Mouse (Mus musculus): ENCODE results near the gene Padi1. TPM values are rescaled to one million over a fixed set of nuclear protein-coding genes. Genes with fewer than 3 reads are reported as not detected.

Padi1 gene
- polyA plus RNA-seq, 1 experiment, result 0.12 TPM

DNA sequence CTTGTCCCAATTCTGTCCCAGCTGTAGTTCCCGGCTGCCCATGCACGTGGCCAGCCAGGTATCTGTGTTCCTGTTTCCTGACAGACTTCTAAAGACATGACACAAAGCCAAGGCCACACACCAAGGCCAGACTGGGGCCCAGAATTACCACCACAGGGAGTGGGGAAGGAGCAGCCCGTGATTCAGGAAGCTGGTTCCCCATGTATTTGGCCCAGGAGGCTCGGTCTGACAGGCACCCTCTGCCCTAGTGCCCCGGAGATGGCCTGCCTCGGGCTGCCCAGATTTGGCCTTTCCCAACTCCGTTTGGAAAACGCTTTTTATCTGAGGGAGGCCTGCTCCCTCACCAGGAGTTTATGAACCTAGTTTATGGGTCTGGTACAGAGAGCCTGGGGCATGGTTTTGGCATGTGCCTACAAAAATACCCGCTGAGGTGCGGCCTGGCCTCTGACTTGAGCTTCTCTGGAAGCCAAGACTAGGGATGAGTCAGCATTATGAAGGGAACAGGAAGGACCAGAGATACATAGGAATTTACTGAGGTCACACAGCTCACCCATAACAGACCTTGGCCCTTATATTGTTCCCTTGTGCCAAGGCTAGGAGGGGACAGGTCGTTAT is 16.6 kb upstream of the Padi1 start:
- DNase-seq (ENCODE audit: low read depth), result no peak

DNA sequence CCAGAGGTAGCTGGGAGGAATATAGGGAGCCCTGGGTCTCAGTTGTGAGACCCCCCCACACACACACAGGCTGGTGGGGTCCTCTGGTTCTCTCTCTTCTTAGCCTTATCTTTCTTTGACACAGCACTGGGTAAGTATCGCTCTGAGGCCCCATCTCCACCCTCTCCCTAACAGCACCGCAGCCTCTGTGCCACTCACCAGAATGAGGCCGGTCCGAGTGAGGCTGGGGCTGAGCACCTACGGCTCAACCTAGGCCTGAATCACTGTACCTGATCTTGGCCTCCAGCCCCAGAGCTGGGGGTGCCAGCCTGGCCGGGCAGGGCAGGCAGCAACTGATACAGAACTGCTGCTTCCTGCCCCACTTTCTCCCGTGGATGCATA is 15.2 kb upstream of the Padi1 start:
- no peak for DNase-seq (ENCODE audit: low read depth)

DNA sequence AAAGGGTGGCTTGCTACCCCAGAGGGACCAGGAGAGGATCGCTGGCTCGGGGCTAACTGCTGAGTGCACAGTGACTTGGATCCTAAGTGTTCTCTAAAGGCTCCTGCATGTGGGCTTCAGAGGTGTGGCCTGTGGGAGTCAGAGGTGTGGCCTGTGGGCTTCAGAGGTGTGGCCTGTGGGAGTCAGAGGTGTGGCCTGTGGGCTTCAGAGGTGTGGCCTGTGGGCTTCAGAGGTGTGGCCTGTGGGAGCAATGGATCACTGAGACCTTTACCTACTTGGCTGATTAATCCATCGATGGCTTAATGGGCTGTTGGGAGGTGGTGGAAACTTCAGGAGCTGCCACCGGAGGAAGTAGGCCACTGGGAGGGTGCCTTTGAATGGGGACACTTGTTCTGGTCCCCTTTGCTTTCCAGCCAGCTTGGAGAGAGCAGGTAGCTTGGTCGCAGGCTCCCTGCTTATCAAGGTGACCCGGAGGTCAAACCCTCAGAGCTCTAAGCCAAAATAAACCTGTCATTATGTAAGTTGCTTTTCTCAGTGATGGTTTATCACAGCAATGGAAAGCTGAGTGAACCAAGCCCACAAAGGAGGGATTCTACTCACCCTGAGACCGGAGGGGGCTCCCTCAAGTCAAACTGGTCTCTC is 14.7 kb upstream of the Padi1 start:
- DNase-seq (ENCODE audit: low read depth), result no peak

DNA sequence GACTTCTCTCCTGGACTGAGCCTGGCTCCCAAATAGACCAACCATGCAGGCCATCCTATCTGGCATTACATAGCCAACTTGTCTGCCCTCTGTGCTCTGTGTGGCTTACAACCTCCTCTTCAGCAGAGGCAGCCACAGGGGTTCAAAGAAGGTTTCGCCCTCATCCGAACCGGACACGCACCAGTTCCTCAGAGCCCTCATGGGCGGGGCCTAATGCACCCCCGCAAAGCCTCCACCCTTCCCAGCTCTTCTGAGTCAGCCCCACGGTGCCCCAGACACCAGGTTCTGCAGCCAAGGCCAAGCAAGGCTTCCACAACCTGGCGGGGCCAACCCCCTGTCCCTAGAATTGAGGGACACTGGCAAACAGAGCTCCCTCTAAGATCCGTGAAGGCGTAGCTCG is 13.7 kb upstream of the Padi1 start:
- no peak for DNase-seq (ENCODE audit: low read depth)

DNA sequence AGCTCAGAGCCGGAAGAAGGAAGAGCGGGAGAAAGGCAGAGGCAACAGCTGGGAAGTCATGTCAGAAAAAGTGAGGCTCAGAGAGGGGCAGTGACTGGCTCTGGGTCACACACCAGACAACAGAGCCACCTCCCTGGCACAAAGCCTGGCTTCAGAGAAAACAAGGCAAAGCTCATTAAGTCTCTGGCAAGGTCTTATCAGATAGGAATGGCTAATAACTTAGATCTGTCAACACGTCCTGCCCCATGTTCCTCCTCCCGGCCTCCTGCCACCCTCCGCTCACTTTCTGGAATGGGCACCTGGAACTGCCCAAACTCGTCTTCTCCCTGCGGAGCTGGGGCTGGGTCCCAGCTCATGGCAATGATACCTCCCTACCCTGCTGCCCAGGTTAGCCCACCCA is 12.2 kb upstream of the Padi1 start:
- DNase-seq (ENCODE audit: low read depth), result no peak

DNA sequence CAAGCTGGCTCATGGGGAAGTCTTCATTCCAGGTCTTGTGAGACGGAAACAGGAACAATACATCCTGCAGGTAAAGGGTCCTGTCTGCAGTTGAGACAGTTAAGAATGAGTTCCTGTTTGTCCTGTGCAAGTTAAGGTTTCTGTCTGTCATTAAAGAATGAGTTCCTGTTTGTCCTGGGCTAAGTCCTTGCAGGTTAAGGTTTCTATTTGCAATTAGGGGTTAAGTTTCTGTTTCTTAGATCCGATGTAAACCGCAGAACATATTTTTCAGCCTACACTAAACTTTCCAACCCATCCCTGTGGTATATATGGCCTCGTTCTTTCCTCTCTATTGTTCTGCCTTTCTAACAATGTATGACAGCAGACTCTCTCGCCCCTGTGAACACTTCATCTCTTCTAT is 11.5 kb upstream of the Padi1 start:
- DNase-seq (ENCODE audit: low read depth), result no peak

DNA sequence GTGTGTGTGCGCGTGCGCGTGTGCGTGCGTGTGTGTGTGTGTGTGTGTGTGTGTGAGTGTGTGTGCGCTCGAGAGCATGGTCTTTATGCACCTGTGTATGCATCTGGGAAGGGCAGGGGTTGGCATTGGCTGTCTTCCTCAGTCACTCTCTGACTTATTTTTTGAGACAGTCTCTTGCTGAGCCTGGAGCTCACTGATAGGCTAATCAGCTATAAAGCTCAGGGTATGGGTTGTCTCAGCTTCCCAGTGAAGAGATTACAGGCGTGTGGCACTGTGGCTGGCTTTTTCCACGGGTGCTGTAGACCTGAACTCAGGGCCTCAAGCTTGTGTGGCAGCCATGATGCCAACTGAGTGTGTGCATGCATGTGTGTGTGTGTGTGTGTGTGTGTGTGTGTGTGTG is 9.6 kb upstream of the Padi1 start:
- no peak for DNase-seq (ENCODE audit: low read depth)

DNA sequence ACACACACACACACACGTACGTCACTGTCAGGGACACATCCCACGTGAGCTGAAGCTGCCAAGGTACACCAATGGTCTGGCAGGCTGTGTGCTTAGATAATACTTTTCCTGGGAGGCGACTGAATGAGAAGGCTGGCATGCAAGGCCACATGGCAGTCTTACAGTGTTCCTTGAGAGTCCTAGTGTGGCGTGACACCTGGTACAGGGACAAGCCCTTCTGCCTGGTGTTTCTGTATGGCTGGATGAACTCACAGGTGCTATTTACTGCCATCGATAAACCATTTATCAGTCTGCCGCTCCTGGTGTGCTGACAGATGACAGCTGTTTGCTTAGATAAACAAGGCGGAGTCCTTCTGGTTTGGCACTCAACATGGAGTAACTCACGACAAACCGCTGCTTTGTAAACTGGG is 8.9 kb upstream of the Padi1 start:
- no peak for DNase-seq (ENCODE audit: low read depth)

DNA sequence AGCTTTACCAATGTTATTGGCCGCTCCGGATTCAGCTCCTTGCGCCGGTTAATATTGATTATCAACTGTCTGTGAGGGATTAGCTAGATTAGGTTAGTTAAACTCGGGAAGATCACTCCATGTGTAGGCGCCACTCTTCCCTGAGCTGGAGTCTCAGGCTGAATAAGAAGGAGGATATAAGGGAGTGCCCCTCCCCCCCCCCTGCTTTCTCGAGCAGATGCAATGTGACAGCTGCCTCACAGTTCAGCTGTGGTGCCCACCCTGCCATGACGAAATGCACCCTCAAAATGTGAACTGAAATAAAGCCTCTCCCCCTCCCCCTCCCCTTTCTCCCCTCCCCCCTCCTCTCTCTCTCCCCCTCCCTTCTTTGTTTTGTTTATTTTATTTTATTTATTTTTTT is 8.0 kb upstream of the Padi1 start:
- DNase-seq (ENCODE audit: low read depth), result no peak

DNA sequence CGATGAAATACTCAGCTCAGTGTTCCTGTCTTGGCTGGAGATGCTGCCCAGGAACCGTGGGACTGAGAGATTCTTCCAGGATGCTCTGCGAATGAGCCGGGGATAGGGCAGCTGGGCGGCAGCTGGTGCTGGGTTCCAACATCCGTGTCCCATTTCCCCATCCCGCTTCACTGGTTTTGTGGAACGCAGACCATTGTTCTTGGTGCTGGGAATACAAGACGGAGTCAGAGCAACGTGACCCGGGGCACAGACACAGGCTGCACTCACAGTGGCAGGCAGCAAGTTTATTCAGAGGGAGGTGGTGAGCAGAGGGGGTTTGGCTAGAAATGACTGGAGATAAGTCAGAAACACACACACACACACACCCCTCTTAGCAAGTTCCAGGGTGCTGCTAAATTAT is 3.7 kb upstream of the Padi1 start:
- DNase-seq (ENCODE audit: low read depth), result no peak

DNA sequence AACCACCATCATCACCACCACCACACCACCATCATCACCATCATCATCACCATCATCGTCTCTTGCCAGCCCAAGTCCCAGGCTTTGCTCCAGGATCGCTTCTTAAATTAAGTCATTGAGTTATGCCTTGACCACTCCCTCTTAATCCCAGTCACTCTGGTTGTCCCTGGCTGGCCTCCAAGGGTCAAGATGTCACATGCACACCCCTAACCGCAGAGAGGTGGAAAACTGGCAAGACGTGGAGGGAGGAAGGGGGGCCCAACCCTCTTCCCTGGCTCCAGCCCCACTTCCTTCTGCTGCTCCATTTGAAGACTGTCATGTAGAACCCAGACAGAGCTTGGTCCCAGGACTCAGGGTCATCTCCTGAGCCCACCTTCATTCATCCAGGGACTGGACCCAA is 587 bp downstream of the Padi1 start:
- no peak for DNase-seq (ENCODE audit: low read depth)

DNA sequence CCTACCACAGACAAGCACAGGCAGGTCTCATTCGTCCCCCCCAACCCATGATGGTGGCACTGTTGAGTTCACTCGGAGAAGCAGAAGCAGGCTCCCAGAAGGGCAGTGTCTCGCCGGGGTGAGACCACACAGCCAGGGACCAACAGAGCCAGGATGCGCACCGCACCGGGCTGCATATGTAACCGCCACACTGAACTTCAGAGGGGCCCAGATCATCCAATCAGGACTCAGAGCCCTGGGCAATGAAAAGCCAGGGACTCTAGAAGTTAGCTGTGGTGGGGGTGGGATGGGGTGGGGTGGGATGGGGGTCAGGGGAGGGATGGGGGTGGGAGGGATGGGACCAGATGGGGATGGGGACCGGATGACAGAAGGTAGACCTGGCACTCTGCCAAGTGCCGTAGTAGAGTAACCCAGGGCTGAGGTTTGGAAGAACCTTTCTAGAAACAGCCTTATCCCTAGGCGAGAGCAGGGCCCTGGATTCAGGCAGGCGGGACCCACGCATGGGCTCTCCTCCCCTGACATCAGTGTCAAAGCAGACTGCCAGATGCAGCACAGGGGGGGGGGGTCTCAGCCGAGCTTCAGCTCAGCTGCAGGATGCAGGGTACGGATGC is 1.8 kb downstream of the Padi1 start:
- no peak for DNase-seq (ENCODE audit: low read depth)

DNA sequence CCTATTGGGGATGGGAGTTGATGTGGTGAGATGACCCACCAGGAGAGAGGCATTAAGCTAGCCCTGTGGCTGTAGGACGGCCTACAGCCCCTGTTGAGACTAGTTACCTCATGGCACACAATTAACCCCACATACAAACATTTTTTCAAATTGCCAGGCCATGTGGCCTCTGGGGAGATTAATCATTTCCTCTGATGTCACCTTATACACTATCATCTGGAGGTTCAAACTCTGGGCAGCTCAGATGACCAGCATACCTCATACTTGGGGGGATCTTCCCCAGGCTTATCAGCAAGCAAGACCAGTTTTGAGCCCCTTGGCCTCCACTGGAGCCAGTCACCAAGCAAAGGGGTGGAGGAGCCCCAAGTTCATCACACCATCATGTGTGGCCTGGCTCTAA is 2.7 kb downstream of the Padi1 start:
- no peak for DNase-seq (ENCODE audit: low read depth)

DNA sequence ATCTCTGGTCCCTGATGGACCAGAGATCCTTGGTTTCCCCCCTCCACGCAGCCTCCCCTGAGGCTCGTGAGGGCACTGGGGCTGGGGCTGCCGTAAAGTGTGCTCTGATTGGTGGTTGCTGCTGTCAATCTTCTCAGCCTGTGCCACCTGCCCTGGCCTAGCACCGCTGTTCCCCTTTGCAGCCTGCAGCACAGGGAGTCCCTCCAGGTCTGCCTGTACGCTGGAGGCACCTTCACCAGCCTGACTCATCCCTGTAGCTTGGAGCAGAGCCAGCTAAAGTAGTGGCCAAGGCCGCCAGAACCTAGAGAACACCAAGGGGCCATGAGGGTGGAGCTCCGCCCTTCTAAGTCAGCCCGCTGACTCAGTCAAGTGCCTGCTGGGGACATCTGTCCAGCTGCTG is 7.7 kb downstream of the Padi1 start:
- DNase-seq (ENCODE audit: low read depth), result no peak

DNA sequence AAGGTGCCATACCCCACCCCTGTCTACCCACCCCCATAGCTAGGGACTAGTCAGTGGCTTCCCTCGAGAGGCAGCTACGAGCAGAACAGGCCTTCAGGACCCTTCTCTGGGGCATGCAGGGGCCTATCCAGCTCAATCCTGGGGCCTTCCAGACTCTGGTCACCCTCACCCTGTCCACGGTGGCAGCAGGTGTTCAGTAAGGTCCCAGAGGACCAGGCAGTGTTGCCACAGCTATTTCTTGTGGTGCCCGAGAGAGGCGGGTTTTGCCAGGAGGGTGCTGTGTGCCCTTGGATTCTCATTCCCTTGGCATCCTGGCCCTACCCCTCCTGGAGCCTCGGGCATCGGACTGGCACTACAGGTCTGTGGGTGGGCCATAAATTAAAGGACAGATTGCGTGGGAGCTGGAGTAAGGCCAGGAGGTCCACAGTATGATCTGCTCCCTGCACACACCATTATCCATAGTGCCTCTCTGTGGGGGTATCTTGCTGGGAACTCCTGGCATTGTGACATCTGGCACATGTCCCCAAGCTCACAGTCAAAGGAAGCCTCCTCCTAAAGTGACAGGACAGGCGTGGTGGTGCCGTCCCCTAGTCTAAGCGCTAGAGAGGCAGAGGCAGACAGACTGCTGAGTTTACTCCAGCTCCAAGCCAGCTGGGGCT is 9.2 kb downstream of the Padi1 start:
- DNase-seq (ENCODE audit: low read depth), result peak; percentile 73

DNA sequence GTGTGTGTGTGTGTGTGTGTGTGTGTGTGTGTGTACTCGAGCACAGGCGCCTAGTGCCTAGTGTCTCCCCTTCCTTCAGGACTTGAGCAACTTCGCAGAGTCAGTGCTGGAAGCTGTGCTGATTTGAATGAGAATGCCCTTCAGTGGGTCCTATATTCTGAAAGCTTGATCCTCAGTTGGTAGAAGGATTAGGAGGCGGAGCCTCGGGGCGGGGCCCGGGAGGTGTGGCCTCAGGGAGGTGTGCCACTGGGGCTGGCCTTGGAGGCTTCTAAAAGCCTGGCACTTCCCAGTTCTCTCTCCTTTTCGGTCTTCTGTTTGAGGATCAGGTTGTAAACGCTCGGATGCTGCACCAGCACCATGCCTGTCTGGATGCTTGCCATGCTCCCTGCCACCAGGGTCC is 9.9 kb downstream of the Padi1 start:
- DNase-seq (ENCODE audit: low read depth), result no peak

DNA sequence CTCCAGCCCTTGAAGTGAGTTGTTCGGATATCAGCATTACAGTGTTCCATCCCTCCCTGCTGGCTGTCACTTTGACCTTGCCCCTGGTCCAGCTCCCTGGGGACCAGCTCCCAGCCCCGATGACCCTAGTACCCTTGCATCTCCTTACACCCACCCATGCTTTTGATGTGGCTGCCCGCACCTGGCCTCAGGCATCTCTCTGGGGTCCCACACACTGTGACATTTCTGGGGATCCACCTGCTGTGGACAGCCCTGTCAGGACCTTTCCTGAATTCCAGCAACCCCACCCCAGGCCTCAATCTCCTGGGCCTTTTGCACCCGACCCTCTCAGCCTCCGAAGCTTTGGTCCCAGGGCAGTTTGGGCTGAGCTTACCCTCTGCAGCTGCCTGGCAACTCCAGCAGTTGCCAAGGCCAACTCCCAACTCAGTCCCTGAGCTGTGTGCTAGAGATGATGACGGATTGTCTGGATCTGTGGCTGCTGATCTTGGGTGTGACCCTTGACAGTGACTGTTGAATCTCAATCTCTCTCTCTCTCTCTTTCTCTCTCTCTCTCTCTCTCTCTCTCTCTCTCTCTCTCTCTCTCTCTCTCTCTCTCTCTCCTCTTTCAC is 11.1 kb downstream of the Padi1 start:
- DNase-seq (ENCODE audit: low read depth), result no peak

DNA sequence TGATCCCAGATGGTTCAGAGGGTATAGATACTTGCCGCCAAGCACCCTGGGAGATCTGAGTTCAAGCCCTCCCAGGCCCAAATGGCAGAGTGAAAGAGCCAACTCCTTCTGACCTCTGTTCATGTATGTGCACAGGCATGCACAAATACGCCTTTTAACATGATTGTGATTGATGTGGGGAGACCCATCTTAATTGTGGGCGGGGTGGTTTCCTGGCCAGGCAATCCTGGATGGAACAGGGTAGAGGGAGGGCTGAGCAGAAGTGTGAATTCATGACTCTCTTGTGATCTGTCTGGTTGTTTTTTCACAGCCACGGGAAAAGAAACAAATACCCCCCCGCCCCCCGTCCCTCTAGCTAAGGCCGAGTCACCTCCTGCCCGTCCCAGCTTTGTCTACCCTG is 12.8 kb downstream of the Padi1 start:
- DNase-seq (ENCODE audit: low read depth), result no peak

DNA sequence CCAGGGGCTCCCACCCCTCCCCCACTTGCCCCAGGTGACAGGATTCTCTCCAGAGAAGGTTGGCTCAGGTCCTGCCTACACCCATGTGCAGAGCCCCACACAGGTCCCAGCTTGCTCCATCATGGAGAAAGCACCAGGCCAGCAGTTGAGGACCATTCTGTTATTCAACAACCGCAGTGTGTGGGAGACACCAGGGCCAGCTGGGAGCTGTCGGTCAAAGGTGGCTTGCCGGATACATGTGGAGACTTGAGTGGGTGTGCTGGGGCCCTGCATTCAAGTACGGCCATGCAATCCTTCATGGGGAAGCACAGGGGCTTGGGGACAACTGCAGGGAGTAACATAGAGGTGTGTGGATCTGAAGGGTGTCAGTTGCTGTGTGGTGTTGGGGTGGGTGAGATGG is 13.8 kb downstream of the Padi1 start:
- DNase-seq (ENCODE audit: low read depth), result no peak

DNA sequence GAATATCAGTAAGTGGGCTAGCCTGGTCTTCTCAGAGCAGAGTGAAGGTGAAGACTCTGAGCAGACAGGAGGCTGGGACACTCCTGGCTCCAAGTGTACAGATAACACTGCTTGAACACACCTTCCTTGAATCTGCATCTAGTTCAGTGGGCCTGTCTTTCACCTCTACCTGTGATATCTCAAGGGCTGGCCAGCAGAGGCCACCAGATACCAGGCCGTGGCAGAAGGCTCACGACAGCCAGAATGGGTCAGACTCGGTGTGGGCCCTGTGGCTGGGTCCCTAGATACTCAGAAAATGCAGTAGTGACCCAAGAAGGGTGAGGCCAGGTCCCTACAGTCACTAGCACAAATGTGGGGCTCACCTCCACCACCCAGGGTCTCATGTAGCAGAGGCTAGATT is 18.3 kb downstream of the Padi1 start:
- no peak for DNase-seq (ENCODE audit: low read depth)

DNA sequence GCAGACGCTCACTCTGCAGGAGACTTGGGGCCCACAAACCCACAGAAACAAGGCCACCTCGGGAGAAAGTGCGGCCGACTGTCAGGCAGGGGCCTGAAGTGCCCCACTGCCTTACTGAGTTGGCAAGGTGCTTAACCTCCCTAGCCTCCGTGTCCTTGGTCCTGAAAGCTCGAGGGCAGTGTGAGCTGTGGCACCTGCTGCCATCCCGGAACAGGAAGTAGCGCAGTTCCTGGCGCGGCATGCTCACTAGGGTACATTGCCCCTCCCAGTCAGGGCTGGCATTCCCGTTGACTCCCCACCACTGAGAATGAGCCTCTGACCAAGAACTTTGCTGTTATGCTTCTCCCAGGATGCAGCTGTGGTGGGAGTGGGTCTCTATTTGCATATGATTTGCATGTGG is 19.6 kb downstream of the Padi1 start:
- no peak for DNase-seq (ENCODE audit: low read depth)

DNA sequence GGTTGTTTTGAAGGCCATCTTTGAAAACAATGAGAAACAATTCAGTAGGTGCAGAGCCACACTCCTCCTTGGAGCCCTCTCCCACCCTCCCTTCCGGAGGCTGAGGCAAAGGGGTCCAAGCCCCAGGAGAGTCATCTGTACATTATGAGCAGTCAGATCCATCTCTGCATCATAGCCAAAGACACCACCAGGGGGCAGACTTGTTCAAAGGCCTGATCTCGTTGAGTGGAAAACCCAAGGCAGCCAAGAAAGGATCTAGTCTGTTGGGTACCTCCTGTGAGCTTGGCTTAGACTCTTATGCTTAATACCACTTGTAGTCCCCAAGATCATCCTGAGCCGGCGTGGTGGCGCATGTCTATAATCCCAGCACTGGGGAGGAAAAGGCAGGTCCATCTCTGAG is 23.6 kb downstream of the Padi1 start:
- no peak for DNase-seq (ENCODE audit: low read depth)

DNA sequence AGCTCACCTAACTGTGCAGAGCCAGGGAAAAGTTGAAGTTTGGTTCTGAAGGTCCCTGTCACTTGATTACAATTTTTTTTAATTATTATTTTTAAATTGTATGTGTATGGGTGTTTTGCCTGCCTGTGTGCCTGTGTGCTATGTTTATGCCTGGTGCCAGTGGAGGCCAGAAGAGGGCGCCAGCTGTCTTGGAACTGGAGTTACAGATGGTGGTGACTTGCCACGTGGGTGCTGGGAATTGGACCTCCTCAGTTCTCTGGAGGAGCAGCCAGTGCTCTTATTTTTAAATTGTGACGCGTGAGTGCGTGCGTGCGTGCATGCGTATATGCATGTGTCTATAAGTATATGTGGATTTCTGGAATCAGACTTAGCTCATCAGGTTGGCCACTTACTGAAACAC is 28.2 kb downstream of the Padi1 start:
- no peak for DNase-seq (ENCODE audit: low read depth)
